Mouse (Mus musculus): ENCODE measurements at regions not wholly inside any gene's neighbourhood (a gene's known extent, or its start where the extent isn't known, plus 50 kb on each side); places are given as distances from the start of the nearest gene placed in this dataset.

GRCm38 (mm10) chr14:62166006-62166405 lies 126.4 kb upstream of the Rnaseh2b start:
- Histone ChIP-seq H3K4me3 (replicated peaks in 1 of 3; ENCODE audit: low read depth in 2 of 3, low read length in 2 of 3, poor library complexity in 1 of 3) (no peak overlapping the region), H3K9ac (ENCODE audit: insufficient read depth, low read depth) (no peak overlapping the region), H3K4me2 (ENCODE audit: insufficient read depth, low read depth, poor library complexity, severe bottlenecking) (no peak overlapping the region), H3K4me1 (ENCODE audit: control insufficient read depth in 1 of 2, insufficient read depth in 2 of 2) (peaks cover 0 to 8% of the 10 kb centered on the region in 2 experiments; a peak in 1 of 4 replicates), H3K36me3 (replicated peaks in 1 of 2; ENCODE audit: control insufficient read depth in 1 of 2, insufficient read depth in 1 of 2, low read length in 1 of 2) (no peaks in the 10 kb centered on the region), H3K27me3 (replicated peaks) (peaks cover 5% of the 10 kb centered on the region), H3K79me2 (replicated peaks; ENCODE audit: control insufficient read depth, extremely low read depth, insufficient read depth, poor library complexity, severe bottlenecking) (no peaks in the 10 kb centered on the region), H3K27ac (ENCODE audit: insufficient read depth, low read depth) (no peak overlapping the region), H3K9me3 (replicated peaks; ENCODE audit: low read length) (no peaks in the 10 kb centered on the region)
- TF ChIP-seq HCFC1 (IDR thresholded peaks at IDR 0.05; ENCODE audit: low read depth, low read length): no peak
- TF ChIP-seq IRF4 (IDR thresholded peaks at IDR 0.05; ENCODE audit: low read depth, low read length): no peak
- no peak for TF ChIP-seq JUN (IDR thresholded peaks at IDR 0.05; ENCODE audit: insufficient read depth, low read depth, low read length)
- TF ChIP-seq ETS1 (conservative IDR thresholded peaks at IDR 0.05; ENCODE audit: low read depth, low read length): no peak
- TF ChIP-seq PAX5 (IDR thresholded peaks at IDR 0.05; ENCODE audit: low read length): no peak
- no peak for TF ChIP-seq BHLHE40 (IDR thresholded peaks at IDR 0.05; ENCODE audit: low read depth, low read length)
- no peak for TF ChIP-seq MAX (IDR thresholded peaks at IDR 0.05; ENCODE audit: low read length)
- TF ChIP-seq ZC3H11A (IDR thresholded peaks at IDR 0.05; ENCODE audit: low read depth, low read length): no peak
- no peak for TF ChIP-seq ZNF384 (IDR thresholded peaks at IDR 0.05; ENCODE audit: low read depth, low read length)
- no peak for TF ChIP-seq KAT2A (IDR thresholded peaks at IDR 0.05; ENCODE audit: insufficient replicate concordance, low read length)
- no peak for TF ChIP-seq EP300 (IDR thresholded peaks at IDR 0.05; ENCODE audit: low read length)
- TF ChIP-seq JUND (conservative IDR thresholded peaks at IDR 0.05; ENCODE audit: low read depth, low read length): no peak
- TF ChIP-seq GABPA (IDR thresholded peaks at IDR 0.05; ENCODE audit: insufficient replicate concordance, low read depth, low read length): no peak
- TF ChIP-seq RCOR1 (conservative IDR thresholded peaks at IDR 0.05; ENCODE audit: low read depth, low read length): no peak
- TF ChIP-seq SMC3 (IDR thresholded peaks at IDR 0.05; ENCODE audit: low read depth, low read length): no peak
- TF ChIP-seq MEF2A (IDR thresholded peaks at IDR 0.05; ENCODE audit: borderline replicate concordance, low read depth, low read length): no peak
- TF ChIP-seq MAZ (IDR thresholded peaks at IDR 0.05; ENCODE audit: low read depth, low read length): no peak
- no peak for TF ChIP-seq USF2 (conservative IDR thresholded peaks at IDR 0.05; ENCODE audit: low read depth, low read length)
- in situ Hi-C loops (cut with MboI; ENCODE audit: low pct_ligation_motif_present, low pct_unique_long_range_greater_than_20kb, low sequenced_read_pairs): no loop called here
- DNase-seq (ENCODE audit: extremely low read depth): no peak
- dilution Hi-C loops (cut with MboI; ENCODE audit: extremely low pct_ligation_motif_present, extremely low pct_unique_long_range_greater_than_20kb, low sequenced_read_pairs): no loop called here

GRCm38 (mm10) chr14:62166596-62166995 lies 125.8 kb upstream of the Rnaseh2b start:
- Histone ChIP-seq H3K79me2 (replicated peaks; ENCODE audit: control insufficient read depth, extremely low read depth, insufficient read depth, poor library complexity, severe bottlenecking) (no peaks in the 10 kb centered on the region), H3K4me3 (replicated peaks in 1 of 3; ENCODE audit: low read depth in 2 of 3, low read length in 2 of 3, poor library complexity in 1 of 3) (no peak overlapping the region), H3K27ac (ENCODE audit: insufficient read depth, low read depth) (no peak overlapping the region), H3K36me3 (replicated peaks in 1 of 2; ENCODE audit: control insufficient read depth in 1 of 2, insufficient read depth in 1 of 2, low read length in 1 of 2) (no peaks in the 10 kb centered on the region), H3K9me3 (replicated peaks; ENCODE audit: low read length) (no peaks in the 10 kb centered on the region), H3K4me2 (ENCODE audit: insufficient read depth, low read depth, poor library complexity, severe bottlenecking) (no peak overlapping the region), H3K9ac (ENCODE audit: insufficient read depth, low read depth) (no peak overlapping the region), H3K4me1 (ENCODE audit: control insufficient read depth in 1 of 2, insufficient read depth in 2 of 2) (peaks cover 0 to 8% of the 10 kb centered on the region in 2 experiments; a peak in 1 of 4 replicates), H3K27me3 (replicated peaks) (peaks cover 5% of the 10 kb centered on the region)
- no peak for TF ChIP-seq MAX (IDR thresholded peaks at IDR 0.05; ENCODE audit: low read length)
- TF ChIP-seq MAZ (IDR thresholded peaks at IDR 0.05; ENCODE audit: low read depth, low read length): no peak
- no peak for TF ChIP-seq CHD1 (IDR thresholded peaks at IDR 0.05; ENCODE audit: low read depth, low read length)
- no peak for TF ChIP-seq ELF1 (IDR thresholded peaks at IDR 0.05; ENCODE audit: low read depth, low read length)
- TF ChIP-seq CTCF (conservative IDR thresholded peaks at IDR 0.05 in 1 of 2, IDR thresholded peaks at IDR 0.05 in 1 of 2; ENCODE audit: low read depth in 2 of 2, low read length in 2 of 2): no peak
- TF ChIP-seq MAFK (IDR thresholded peaks at IDR 0.05; ENCODE audit: insufficient replicate concordance, low read length): no peak
- TF ChIP-seq TBP (conservative IDR thresholded peaks at IDR 0.05; ENCODE audit: low read depth, low read length): no peak
- no peak for TF ChIP-seq TCF12 (IDR thresholded peaks at IDR 0.05; ENCODE audit: low read depth, low read length)
- TF ChIP-seq NRF1 (IDR thresholded peaks at IDR 0.05; ENCODE audit: low read depth, low read length): no peak
- no peak for TF ChIP-seq SMC3 (IDR thresholded peaks at IDR 0.05; ENCODE audit: low read depth, low read length)
- TF ChIP-seq POLR2A (IDR thresholded peaks at IDR 0.05; ENCODE audit: low read depth, low read length): no peak
- TF ChIP-seq USF2 (conservative IDR thresholded peaks at IDR 0.05; ENCODE audit: low read depth, low read length): no peak
- TF ChIP-seq RCOR1 (conservative IDR thresholded peaks at IDR 0.05; ENCODE audit: low read depth, low read length): no peak
- no peak for TF ChIP-seq E2F4 (IDR thresholded peaks at IDR 0.05; ENCODE audit: insufficient replicate concordance, low read depth, low read length)
- no peak for TF ChIP-seq USF1 (IDR thresholded peaks at IDR 0.05; ENCODE audit: low read depth, low read length)
- TF ChIP-seq JUN (IDR thresholded peaks at IDR 0.05; ENCODE audit: insufficient read depth, low read depth, low read length): no peak
- TF ChIP-seq ZMIZ1 (IDR thresholded peaks at IDR 0.05; ENCODE audit: low read depth, low read length): no peak
- in situ Hi-C loops (cut with MboI; ENCODE audit: low pct_ligation_motif_present, low pct_unique_long_range_greater_than_20kb, low sequenced_read_pairs): no loop called here
- dilution Hi-C loops (cut with MboI; ENCODE audit: extremely low pct_ligation_motif_present, extremely low pct_unique_long_range_greater_than_20kb, low sequenced_read_pairs): no loop called here
- DNase-seq (ENCODE audit: extremely low read depth): no peak

Measured in CH12.LX (cell line).